Mouse (Mus musculus) C2C12 (cell line): ENCODE measurements around the gene Chchd10.

Experiments
- CEBPB ChIP-seq: IDR thresholded peaks from one replicate; pipeline ENCODE4 v1.6.1; 2011; ENCODE audit warnings: low read depth, mild to moderate bottlenecking, control low read depth, moderate library complexity
- CTCF ChIP-seq: IDR thresholded peaks from one replicate; pipeline ENCODE4 v1.5.1; 2011; ENCODE audit not compliant: control insufficient read depth, insufficient read depth, insufficient read length
- MAX ChIP-seq: IDR thresholded peaks from one replicate; pipeline ENCODE4 v1.6.1; 2011; ENCODE audit warnings: mild to moderate bottlenecking, control low read depth
- MYOG ChIP-seq: IDR thresholded peaks from one replicate; pipeline ENCODE4 v1.6.1; 2011; ENCODE audit not compliant: control insufficient read depth, insufficient read length; ENCODE audit errors: extremely low read depth
- USF1 ChIP-seq: IDR thresholded peaks from one replicate; pipeline ENCODE4 v1.6.1; 2011; ENCODE audit warnings: low read depth, mild to moderate bottlenecking, control low read depth, moderate library complexity

DNA sequence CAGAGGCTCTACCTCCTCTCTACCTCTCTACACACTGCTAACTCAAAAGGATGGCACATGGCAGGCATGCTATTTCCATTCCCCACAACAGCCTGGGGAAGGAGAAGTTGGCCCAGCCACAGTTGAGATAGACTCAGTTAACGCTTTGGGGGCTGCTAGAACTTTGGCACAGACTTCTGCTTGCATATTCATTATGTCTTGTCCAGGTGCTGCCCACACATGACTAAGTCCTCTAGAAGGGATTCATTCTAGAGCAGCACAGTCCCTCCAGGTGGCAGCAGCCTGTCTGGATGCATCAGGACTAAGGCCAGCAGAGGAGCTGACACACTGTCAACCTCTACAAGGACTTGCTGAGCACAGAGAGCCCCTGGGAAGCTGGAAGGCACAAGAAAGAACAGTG, 36.7 kb upstream of the Chchd10 start:
- TF ChIP-seq CEBPB: no peak
- no peak for TF ChIP-seq CTCF
- no peak for TF ChIP-seq USF1
- TF ChIP-seq MYOG: no peak
- TF ChIP-seq MAX: no peak
